Mouse (Mus musculus) MEL-GATA-1-ER (cell line): ENCODE data around the gene Smarcd1.
A peak's percentile ranks its signal among the peaks of the same experiment; 100 is the strongest.

ENCODE experiments used
- DNase-seq: peaks from one replicate; pipeline ENCODE4 v3.0.0-alpha.2; 2012; ENCODE audit warnings: low read depth; ENCODE audit errors: extremely low read depth

Gene Smarcd1

DNA sequence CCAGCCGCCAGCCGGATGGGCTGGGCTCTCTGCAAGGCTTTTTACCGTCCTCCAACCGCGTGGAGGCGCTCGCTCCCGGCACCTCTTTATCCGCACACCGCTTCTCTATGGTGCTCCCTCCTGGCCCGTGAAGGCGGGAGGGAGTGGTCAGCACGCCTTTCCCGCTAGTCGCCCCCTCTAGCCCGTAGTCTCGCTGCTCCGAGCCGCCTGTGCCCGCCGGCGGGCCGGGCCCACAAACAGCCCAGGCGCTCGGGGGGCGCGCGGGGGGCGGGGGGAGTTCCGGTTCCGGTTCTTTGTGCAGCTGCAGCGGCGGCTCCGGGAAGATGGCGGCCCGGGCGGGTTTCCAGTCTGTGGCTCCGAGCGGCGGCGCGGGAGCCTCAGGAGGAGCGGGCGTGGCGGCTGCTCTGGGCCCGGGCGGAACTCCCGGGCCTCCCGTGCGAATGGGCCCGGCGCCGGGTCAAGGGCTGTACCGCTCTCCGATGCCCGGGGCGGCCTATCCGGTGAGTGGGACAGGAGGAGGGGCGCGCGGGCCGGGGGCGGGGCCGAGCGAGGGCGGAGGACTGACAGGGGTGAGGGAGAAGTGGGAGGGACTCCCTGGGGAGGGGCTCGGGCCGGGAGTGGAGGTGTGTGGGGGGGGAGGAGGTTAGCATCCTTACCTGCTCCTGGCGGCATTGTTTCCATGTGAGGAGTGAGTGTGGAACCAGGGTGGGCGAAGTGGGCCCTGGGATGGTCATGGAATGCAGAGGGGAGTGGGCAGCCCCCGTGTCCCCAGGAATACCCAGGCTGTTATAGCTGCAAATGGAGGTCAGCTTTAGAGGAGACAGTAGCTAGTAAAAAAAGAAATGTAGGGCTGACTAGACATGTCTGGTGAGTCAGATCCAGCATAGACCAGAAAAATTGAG lies at the start of gene Smarcd1:
Smarcd1 (plus strand) TSS at position 131 of the 902 bp plus-strand sequence.
- peak; percentile 91 for DNase-seq

DNA sequence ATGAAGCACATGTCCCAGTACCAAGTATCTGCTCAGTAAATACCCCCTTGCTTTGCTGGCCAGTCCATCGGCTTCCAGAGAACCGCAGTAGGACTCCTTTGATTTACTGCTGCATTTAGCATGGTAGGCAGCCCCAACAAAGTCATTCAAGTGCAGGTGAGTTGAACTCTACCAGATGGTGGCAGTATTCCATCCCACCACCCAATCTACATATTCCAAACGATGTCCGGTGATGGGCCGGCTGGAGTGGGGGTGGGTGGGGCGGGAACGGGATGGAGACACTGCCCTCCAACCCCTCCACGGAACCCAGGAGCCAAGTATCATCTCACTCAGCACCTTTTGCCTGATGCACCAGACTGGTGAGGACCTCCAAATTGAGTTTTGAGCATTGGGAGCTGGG lies 48.6 kb upstream of the Smarcd1 start:
- DNase-seq: no peak

DNA sequence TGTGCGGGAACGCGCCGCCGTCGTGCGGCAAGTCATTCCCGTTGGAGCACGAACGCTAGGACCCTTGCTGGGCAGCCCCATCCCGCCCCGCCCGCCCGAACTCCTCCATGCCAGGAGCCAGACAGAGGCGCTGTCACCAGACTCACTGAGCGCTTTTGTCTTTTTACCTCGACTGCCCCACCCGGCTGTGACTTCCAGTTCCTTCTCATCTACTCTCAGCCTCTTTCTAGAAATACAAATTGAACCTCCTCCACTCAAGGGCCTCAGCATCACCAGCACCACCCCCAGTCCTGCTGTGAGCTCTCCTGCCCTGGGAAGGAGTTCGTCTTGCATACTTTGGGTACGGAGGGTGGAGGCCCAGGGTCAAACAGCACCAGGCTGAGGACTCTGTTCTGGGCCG lies 48.1 kb upstream of the Smarcd1 start:
- no peak for DNase-seq

DNA sequence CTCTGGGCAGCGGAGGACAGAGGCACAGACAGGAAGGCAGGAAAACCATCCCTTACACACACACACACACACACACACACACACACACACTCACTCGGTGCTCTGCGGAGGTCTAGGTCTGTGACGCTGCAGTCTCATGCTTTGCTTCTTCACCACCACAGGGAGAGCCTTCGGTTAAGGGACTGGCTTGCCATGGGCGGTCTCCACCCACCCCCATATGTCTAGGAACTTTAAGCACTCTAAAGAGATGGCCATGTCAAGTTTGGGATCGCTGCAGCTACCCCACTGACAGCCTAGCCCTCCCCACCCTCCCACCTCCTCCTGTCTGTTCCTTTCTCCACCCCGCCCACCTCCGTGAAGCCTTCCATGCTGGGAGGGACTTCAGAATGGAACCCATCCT lies 46.0 kb upstream of the Smarcd1 start:
- DNase-seq: no peak

DNA sequence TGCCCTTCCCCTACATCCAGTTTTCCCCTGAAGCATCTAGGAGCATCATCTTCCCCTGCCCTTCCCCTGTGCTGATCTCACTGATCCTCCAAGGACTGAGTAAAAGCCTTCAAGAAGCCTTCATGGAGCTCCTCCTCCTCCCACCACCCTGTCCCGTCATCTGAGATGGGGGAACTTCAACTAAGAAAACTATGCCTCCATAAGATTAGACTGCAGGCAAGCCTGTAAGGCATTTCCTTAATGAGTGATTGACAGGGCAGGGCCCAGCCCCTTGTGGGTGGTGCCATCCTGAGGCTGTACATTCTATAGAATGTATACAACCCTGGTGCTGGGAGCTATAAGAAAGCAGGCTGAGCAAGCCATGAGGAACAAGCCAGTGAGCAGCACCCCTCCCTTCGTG lies 43.5 kb upstream of the Smarcd1 start:
- DNase-seq: peak; percentile 47

DNA sequence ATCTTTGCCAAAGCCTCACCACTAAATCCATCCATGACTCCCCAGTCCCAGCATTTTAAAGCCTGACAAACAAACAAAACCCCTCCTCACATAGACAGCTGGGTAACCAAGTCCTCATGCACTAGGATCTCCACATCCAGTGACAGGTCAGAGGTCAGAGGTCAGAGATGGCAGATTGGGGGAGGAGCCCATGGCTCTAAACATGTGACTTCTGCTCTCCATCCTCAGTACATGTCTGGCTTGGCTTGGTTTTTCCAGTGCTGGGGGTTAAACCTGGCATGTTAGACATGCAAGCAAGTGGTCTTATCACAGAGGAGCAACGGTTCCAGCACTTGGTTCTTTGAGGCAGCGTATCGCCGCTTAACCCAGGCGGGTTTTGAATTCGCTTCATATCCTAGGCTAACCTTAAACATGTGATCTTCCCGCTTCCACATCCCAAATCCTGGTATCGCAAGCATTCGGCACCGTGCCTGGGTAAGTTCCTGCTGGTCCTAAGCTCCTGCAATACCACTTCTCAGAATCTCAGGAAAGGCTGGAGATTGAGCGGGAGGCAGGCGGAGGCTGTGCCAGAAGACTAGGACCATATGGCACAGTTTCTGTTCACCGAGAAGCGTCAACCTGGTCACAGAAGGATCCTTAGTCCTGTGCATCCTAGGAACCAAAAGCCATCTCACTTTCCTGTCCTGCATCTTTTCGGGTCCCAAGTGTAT lies 40.7 kb upstream of the Smarcd1 start:
- no peak for DNase-seq

DNA sequence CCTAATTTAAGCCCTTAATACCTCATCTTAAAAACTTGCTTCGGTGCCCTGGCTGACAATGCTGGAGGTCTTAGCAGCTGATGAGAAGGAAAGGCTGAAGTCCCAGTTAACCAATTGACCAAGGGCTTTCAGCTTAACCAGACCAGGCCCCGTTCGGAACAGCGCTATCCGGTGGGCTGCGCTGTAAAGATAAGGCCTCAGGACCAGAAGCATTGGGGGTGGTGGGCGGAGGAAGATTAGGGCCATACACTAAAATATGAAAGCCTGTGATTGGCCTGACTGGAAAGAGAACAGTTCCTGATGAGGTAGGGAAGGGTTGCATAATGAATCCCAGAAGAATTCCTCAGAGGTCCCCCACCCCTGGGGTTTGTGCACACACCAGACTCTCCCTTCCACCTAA lies 39.6 kb upstream of the Smarcd1 start:
- peak; percentile 88 for DNase-seq

DNA sequence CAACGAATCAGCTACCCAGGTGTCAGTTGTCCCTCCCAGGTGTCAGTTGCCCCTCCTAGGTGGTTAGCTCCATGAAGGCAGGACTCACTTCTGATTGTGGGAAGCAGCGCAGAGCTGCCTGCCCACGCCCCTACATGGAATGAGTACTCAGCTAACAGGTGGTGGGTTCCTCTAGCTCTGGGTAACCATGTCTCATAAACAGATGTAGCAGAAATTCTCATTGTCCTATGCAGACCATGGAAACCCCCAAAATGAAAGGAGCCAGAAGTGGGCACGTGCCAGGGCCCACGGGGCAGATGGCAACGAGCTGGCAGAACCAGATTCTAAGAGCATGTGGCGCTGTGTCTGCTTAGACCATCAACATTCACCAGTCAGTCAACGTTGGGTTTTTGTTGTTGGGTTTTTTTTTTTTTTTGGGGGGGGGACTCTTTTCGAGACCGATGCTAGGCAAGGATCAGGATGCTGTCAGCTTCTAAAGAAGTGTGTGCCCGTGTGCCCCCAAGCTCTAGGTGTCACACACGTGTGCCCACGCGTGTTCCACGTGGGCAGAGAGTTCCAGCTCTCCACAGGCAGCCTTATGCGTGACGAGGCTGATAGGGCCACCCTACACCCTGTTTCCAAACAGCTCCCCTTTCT lies 37.8 kb upstream of the Smarcd1 start:
- DNase-seq: peak; percentile 55

DNA sequence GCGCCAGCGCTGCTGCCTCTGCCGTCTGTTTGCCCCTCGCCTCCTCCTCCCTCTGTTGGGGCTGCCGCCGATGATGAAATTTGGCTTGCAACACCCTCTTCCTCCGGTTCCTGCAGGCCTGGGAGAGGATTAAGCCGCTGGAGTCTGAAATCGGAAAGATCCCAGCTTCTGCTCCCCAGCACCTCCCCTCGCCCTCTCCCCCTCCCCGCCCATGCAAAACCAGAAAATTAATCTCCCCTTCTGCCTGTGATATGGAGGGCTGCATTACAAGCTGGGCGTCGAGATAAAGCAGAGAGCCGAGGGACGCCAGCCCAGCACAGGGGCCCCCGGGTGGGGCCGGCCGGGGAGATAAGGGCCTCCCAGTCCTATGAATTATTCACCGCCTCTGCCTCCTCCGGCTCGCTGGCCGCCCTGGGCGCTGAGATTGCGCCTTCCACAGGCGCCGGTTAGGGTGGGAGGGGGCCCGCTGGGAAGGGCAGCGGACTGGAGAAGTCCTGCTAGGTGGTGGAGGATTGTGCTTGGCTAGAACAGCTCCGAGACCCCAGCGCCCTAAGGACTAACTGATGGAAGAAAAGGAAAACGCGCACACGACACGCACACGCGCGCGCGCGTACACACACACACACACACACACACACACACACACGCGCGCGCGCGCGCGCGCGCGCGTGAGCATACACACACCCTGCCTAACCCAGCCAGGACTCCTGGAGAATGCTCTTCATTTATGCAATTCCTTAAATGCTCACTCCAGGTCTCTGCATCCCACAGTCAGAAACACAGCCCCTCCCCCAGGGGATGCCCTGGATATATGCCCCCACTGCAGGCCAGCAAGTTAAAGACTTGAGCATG lies 37.1 kb upstream of the Smarcd1 start:
- DNase-seq: peak; percentile 100

DNA sequence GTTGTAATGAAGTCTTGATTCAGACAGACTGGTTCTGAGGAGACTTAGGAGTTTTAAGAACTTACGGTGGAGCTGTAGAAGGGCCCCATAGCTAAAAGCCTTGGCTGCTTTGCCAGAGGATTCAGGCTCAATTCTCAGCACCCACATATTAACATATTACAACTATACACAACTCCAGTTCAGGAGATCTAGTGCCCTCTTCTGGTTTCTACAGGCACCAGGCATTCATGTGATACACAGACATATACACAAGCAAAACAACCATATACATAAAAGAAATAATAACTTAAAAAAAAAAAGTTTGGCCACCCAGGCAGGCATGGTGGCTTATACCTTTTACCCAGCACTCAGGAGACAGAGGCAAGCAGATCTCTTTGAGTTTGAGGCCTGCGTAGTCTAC lies 34.4 kb upstream of the Smarcd1 start:
- no peak for DNase-seq

DNA sequence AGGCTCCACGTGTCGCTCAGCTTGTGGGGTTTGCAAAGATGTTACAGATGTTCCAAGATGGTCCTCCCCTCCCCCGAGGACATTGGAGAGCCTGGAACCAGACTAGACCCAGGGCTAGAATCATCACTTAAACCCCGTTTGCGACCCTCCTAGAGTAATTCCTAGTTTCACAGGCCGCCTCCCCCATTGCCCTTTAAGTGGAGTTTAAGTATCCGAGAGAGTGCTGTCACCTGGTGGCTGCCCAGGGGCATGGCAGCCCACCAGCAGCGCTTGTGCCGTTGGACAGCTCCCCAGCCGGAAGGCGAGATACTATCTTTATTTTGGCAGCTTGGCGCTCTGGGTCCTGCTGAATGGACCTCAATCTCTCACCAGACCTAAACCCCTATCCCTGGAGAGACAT lies 33.0 kb upstream of the Smarcd1 start:
- peak; percentile 55 for DNase-seq

DNA sequence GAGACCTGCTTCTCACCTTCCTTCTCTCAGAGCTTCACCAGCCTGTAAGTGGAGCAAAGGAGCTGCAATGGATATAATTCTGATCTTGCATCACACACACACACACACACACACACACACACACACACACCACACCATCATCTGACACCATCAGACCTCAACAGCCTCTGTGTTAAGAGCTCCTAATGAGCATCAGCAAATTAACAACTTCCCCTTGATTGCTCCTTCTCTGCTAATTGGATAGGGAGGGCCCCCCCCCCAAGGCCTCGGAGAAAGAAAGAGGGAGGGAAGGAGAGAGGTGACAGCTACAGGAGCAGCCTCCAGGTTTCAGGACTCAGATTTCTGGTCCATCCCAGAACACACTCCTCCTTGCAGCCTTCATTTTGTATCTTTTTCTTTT lies 32.5 kb upstream of the Smarcd1 start:
- DNase-seq: no peak

DNA sequence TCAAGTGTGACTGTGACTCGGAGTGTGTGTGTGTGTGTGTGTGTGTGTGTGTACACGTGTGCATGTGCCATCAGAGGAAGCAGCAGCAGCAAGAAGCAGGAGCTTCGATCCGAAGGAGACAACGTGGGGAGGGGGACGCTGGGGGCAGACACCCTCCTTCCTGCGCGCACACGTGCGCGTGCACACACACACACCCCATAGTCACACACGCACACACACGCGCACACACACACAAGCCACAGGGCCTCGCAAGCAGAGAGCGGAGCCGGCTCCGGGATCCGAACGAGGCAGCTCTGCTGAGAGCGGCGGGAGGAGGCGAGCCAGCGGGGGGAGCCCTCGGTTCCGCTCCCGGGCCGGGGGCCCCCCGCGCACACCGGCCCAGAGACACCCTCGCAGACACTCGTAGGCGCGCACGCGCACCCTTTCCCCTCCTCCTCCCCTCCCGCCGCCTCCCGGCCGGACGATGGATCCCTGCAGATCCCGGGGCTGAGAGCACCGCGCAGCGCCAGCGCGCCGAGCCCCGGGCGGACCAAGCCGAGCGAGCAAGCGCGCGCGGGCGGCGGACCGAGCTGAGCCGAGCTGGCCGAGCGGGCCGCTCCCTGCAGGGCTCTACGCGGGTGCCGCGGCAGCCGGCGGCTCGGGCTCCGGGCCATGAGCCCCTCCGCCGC lies 31.6 kb upstream of the Smarcd1 start, which contains the start of gene Asic1:
Asic1 (plus strand) TSS at position 215 of the 668 bp plus-strand sequence.
- no peak for DNase-seq

DNA sequence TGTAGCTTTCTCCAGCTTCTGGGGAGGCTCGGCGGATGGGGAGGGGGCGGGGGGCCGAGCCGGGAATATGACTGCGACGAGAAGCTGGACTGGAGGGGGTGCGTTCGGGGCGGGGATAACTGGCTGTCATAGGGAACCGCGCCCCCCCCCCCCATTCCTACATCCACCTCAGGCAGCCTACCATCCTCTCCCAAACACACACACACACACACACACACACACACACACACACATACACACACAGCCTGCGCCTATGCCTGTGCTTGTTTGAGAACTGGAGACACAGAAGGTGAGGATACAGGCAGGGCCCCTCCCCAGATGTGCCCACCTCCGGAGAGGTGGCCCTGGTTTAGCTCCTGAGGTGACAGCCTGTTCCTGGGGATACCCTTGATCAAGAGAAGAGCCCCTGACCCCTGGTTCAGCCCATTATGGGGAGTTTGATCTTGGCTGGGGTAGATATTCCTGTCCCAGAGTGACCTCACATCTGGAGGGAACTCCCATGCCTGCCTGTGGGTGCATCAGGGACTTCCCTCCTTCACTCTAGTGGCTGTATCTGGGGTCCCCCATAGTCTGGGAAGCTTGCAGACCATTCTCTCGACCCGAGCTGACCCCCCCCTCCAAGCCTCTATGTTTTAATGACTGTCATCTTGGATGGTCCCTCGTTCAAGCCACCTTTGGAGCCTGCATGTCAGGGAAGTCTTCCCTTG lies 30.8 kb upstream of the Smarcd1 start:
- DNase-seq: no peak

DNA sequence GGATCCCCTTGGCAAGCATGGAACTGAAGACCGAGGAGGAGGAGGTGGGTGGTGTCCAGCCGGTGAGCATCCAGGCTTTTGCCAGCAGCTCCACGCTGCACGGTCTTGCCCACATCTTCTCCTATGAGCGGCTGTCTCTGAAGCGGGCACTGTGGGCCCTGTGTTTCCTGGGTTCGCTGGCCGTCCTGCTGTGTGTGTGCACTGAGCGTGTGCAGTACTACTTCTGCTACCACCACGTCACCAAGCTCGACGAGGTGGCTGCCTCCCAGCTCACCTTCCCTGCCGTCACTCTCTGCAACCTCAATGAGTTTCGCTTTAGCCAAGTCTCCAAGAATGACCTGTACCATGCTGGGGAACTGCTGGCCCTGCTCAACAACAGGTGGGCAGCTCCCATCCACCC lies 30.1 kb upstream of the Smarcd1 start:
- DNase-seq: no peak

DNA sequence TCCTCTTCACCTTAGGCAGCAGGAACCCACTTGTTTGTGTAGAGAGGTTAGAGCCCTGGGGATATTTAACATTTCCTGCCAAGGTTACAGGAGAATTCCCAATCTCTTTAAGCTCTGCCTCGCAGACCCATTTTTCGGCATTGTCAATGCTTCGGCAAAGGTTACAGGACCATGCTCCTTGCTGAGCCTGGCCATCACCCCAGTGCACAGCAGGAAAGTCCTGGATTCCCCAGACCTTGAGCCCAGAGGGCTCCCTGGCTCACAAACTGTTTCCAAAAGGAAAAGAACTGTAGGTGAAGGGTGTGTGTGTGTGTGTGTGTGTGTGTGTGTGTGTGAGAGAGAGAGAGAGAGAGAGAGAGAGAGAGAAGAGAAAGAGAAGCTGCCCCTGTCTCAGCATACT lies 27.1 kb upstream of the Smarcd1 start:
- DNase-seq: no peak

DNA sequence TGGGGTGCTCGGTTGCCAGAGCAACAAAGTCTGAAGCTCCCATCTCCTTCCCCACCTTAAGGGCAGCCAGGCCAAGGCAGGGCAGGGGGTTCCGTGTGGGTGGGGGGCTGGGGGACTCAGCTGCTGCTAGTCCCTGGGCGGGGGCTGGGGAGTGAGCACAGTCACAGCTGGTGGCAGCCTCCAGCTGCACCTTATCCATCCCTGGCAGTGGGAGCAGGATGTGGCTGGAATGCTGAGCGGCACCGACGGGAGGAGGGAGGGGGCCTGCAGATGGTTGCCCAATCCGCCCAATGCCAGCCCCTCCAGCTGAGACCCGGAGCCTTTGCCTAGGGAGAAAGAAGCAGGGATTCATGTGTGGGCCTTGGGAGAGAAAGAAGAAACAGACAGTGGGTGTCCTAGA lies 24.8 kb upstream of the Smarcd1 start:
- DNase-seq: no peak

DNA sequence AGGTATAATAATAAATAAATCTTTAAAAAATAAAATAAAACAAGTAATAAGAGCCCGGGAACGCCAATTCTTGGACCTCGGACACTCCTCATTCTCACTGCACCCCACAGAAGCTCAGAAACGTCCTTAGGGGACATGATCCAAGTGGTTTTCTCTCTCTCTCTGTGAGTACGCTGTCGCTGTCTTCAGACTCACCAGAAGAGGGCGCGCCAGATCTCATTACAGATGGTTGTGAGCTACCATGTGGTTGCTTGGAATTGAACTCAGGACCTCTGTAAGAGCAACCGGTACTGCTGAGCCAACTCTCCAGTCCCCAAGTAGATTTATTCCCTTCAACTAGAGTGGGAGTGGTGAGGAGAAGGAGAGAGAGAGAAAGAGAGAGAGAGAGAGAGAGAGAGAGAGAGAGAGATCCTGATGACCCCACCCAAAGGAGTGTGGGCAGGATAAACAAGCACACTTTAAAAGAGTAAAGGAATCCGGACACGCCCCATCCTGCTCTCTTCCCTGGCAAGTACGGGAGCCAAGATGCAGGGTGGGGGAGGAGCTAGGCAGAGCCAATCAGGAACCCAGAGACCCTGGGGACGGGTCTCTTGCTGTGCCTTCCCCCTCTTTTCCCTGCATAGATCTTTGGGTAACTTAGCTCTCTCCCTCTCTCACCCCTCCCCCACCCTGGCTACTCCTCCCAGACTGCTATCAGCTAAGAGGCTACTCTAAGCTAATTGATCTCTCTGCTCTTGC lies 23.7 kb upstream of the Smarcd1 start:
- DNase-seq: peak; percentile 56

DNA sequence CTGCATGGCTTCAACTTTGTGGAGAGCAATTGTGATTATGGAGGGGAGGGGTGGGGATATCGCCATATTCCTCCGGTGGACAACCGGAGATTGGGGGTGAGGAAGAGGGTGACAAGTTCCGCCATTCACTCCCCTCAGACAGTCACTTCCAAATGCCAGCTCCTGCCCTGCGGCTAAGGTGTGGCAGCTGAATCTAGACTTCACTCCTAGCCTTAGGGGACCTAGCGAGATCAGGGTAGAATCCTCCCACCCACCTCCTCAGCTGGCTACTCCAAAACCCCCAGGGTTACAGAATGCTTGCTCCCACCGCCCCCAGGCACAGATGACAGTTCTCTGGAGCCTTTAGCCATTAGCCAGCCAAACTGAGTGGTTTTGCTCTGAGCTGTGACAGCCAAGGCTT lies 22.9 kb upstream of the Smarcd1 start:
- DNase-seq: no peak
